Mouse (Mus musculus): Measurements from ENCODE around the gene Cox10. TPM values are rescaled to one million over a fixed set of nuclear protein-coding genes. Genes with fewer than 3 reads are reported as not detected.

Cox10 gene
- total and polyA plus RNA-seq, 2 experiments = 4.0 to 12.9 TPM

DNA sequence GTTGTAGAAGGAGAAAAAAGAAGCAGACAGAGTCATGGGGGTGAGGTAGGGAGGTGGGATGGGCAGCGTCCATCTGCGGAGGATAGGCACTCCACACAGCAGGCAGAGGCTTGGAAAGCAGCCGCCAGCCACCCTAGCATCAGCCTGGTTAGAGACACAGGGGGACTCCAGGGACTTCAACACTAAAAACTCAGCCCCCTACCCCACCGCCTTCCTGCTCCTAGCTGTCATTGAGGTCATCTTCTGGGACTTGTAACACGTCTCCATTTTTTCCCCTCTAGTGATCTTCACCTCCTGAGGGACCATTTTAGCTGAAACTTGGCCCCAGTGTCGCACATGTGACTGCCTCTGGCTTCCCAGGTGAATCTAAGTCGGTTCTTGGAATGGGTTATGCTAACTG is 88.5 kb downstream of the Cox10 start:
- TF ChIP-seq CTCF (IDR thresholded peaks at IDR 0.05; ENCODE audit: low read depth, low read length) (no peak), POLR2A (IDR thresholded peaks at IDR 0.05; ENCODE audit: extremely low read depth, insufficient read depth, low read length) (no peak)
- Histone ChIP-seq H3K36me3 (ENCODE audit: control insufficient read depth, insufficient read depth, low read length) (no peaks in the 10 kb centered on the region), H3K4me1 (ENCODE audit: control insufficient read depth, insufficient read depth, low read length) (peaks cover 6% of the 10 kb centered on the region), H3K27me3 (ENCODE audit: control insufficient read depth, insufficient read depth, low read length) (no peaks in the 10 kb centered on the region), H3K9ac (ENCODE audit: low read depth, low read length) (no peak overlapping the region), H3K79me2 (ENCODE audit: control insufficient read depth, insufficient read depth, low read length) (no peaks in the 10 kb centered on the region), H3K27ac (replicated peaks; ENCODE audit: insufficient read depth, low read depth, low read length) (no peak overlapping the region), H3K4me3 (ENCODE audit: insufficient read depth, low read depth, low read length) (no peak overlapping the region)
- WGBS = 96% methylated on average over 7 of the region's 7 CpGs
- DNase-seq (ENCODE audit: extremely low read depth, low read depth, low spot score) = no peak

DNA sequence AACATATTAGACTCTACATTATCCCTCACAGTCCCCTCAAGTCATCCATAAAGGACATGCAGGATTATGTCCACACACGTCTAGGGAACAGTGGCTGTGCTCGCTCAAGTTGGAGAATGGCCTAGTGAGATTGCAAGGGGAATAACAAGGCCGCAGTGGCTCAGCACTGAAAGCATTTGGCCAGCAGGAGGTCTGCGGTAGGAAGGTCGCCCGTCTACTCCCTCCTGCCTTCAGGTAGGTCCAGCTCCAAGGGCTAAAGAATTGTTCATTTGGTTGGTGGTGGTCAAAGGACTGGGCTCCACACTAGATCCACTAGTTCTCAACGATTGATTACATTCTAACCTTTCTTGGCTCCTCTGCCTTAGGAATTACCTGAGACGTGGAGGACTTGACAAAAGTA is 89.0 kb downstream of the Cox10 start:
- Histone ChIP-seq H3K4me1 (ENCODE audit: control insufficient read depth, insufficient read depth, low read length) (peaks cover 6% of the 10 kb centered on the region), H3K27me3 (ENCODE audit: control insufficient read depth, insufficient read depth, low read length) (no peaks in the 10 kb centered on the region), H3K36me3 (ENCODE audit: control insufficient read depth, insufficient read depth, low read length) (no peaks in the 10 kb centered on the region), H3K4me3 (ENCODE audit: insufficient read depth, low read depth, low read length) (no peak overlapping the region), H3K79me2 (ENCODE audit: control insufficient read depth, insufficient read depth, low read length) (no peaks in the 10 kb centered on the region), H3K27ac (replicated peaks; ENCODE audit: insufficient read depth, low read depth, low read length) (no peak overlapping the region), H3K9ac (ENCODE audit: low read depth, low read length) (no peak overlapping the region)
- DNase-seq (ENCODE audit: extremely low read depth, low read depth, low spot score) = no peak
- 96% methylated on average over 8 of the region's 8 CpGs for WGBS
- no peak for TF ChIP-seq CTCF (IDR thresholded peaks at IDR 0.05; ENCODE audit: low read depth, low read length)
- TF ChIP-seq POLR2A (IDR thresholded peaks at IDR 0.05; ENCODE audit: extremely low read depth, insufficient read depth, low read length) = no peak

DNA sequence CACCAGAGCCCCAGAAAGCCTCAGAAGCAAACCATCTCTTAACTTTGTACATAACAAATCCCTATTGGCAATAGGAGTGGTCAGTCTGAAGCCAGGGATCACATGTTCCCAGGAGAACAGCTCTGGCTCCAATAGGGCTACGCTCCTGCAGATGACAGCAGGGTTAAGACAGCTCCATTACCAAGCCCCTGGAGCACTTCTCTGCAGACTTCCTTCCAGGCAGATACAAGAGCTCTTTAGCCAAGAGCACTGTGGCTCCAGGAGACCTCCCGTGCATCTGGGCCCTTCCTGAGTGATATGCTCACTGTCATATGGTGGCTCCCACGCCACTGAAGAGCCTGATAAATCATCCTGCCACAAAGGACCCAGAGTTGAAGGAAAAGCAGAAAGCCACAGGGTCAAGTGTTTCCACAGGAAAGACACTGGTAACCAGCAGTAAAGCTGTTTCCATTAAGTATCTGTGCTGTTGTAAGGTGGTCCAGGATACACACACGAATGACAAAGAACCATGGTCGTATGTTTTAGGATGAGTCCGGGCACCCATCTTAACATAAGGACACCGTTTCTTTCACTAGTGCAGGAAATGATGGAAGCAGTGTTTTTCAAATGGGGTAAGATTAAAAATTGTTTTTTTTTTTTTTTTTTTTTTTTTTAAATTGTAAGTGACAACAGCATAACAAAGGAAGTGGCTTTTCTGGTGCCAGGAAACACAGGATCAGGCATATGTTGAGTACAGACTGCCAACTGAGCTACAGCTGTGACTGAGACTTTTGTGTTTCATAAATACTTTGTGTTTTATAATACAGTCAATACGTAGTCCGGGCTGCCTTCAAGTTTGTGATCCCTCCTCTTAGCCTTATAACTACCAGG is 90.0 kb downstream of the Cox10 start:
- Histone ChIP-seq H3K27me3 (ENCODE audit: control insufficient read depth, insufficient read depth, low read length) (no peaks in the 10 kb centered on the region), H3K4me1 (ENCODE audit: control insufficient read depth, insufficient read depth, low read length) (peaks cover 7% of the 10 kb centered on the region), H3K27ac (replicated peaks; ENCODE audit: insufficient read depth, low read depth, low read length) (peak overlapping the region; percentile 36; the same call in 1 of the 2 replicates), H3K4me3 (ENCODE audit: insufficient read depth, low read depth, low read length) (no peak overlapping the region), H3K36me3 (ENCODE audit: control insufficient read depth, insufficient read depth, low read length) (no peaks in the 10 kb centered on the region), H3K79me2 (ENCODE audit: control insufficient read depth, insufficient read depth, low read length) (no peaks in the 10 kb centered on the region), H3K9ac (ENCODE audit: low read depth, low read length) (no peak overlapping the region; the same call in 1 of the 2 replicates)
- TF ChIP-seq POLR2A (IDR thresholded peaks at IDR 0.05; ENCODE audit: extremely low read depth, insufficient read depth, low read length) (no peak), CTCF (IDR thresholded peaks at IDR 0.05; ENCODE audit: low read depth, low read length) (no peak)
- peak; percentile 30 for DNase-seq (ENCODE audit: extremely low read depth, low read depth, low spot score)
- 74% methylated on average over 9 of the region's 9 CpGs for WGBS

DNA sequence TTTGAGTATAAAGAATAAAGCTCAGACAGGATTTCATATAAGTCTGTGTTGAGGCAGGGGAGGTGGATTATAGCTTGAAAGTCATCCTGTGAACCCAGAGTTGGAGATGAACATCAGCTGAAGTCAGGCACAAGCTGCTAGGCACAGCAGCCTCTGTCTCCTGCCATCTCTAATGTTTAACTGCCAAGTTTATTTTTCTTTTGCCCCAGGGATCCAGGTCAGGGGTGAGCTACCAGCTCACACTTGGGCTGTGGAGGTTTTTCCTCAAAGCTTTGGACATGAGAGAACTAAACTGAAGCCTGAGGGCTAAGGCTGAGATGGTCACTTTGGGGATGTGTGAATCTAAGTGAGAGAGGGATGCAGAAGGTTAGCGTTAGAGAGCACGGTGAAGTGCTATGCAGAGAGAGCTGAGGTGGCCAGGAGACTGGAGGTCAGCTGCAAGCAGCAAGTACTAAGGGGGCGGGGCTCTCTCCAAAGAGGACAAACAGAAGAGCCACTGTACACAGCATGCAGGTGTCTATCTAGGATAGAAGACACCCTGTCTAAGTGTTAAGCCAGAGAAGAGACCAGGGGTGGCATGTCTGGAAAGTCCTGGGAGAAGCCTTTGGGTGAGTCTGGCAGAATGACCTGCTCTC is 91.1 kb downstream of the Cox10 start:
- H3K27ac ChIP-seq (replicated peaks; ENCODE audit: insufficient read depth, low read depth, low read length) = peak overlapping the region; percentile 60
- no peaks in the 10 kb centered on the region for H3K79me2 ChIP-seq (ENCODE audit: control insufficient read depth, insufficient read depth, low read length)
- whole genome bisulfite sequencing = 20% methylated on average over 3 of the region's 3 CpGs
- no peaks in the 10 kb centered on the region for H3K36me3 ChIP-seq (ENCODE audit: control insufficient read depth, insufficient read depth, low read length)
- DNase-seq (ENCODE audit: extremely low read depth, low read depth, low spot score) = peak; percentile 64
- H3K9ac ChIP-seq (ENCODE audit: low read depth, low read length) = no peak overlapping the region
- TF ChIP-seq POLR2A (IDR thresholded peaks at IDR 0.05; ENCODE audit: extremely low read depth, insufficient read depth, low read length) (no peak), CTCF (IDR thresholded peaks at IDR 0.05; ENCODE audit: low read depth, low read length) (no peak)
- no peak overlapping the region for H3K4me3 ChIP-seq (ENCODE audit: insufficient read depth, low read depth, low read length)
- H3K27me3 ChIP-seq (ENCODE audit: control insufficient read depth, insufficient read depth, low read length) = no peaks in the 10 kb centered on the region
- H3K4me1 ChIP-seq (ENCODE audit: control insufficient read depth, insufficient read depth, low read length) = peaks cover 8% of the 10 kb centered on the region

DNA sequence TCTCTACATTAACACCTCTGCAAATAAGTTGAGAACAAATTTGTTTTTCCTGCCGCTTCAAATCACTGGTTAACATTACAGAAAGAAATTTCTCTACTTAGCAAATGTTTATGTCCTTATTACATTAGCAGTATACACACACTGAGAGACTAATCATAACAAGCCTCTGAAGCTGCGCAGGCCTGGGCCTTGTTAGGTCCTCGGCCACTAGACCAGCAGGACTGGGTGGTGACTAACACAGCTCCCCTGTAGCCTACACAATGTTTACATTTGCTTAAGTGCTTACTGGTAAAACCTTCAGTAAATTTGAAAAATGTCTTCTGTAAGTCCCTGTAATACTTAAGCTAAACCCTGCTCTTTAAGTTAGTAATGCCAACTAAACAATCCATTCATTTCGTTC is 92.6 kb downstream of the Cox10 start:
- Histone ChIP-seq H3K36me3 (ENCODE audit: control insufficient read depth, insufficient read depth, low read length) (no peaks in the 10 kb centered on the region), H3K4me3 (ENCODE audit: insufficient read depth, low read depth, low read length) (no peak overlapping the region), H3K27me3 (ENCODE audit: control insufficient read depth, insufficient read depth, low read length) (no peaks in the 10 kb centered on the region), H3K4me1 (ENCODE audit: control insufficient read depth, insufficient read depth, low read length) (peaks cover 8% of the 10 kb centered on the region), H3K9ac (ENCODE audit: low read depth, low read length) (no peak overlapping the region), H3K27ac (replicated peaks; ENCODE audit: insufficient read depth, low read depth, low read length) (no peak overlapping the region), H3K79me2 (ENCODE audit: control insufficient read depth, insufficient read depth, low read length) (no peaks in the 10 kb centered on the region)
- TF ChIP-seq POLR2A (IDR thresholded peaks at IDR 0.05; ENCODE audit: extremely low read depth, insufficient read depth, low read length) = no peak
- no peak for TF ChIP-seq CTCF (IDR thresholded peaks at IDR 0.05; ENCODE audit: low read depth, low read length)
- DNase-seq (ENCODE audit: extremely low read depth, low read depth, low spot score) = no peak
- 97% methylated on average over 4 of the region's 4 CpGs for WGBS

DNA sequence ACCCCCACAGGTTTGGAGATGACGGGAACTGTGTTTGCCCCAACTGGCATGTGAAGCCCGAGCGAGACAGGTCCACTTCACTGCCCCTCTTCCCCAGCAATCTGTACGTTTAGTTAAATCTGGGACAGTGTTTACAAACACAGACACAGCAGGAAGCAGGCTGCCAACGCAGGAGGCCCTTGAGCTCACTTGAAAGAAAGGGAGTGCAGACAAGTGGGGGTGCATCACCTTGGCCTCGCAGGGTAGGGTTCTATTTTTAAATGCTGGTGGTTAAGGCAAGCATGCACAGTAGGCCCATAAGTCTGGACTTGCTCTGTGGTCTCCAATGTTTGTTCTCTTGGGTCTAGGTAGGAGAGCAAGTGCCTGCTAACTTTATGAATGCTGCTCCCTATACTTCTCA is 93.8 kb downstream of the Cox10 start:
- peaks cover 8% of the 10 kb centered on the region for H3K4me1 ChIP-seq (ENCODE audit: control insufficient read depth, insufficient read depth, low read length)
- no peak overlapping the region for H3K9ac ChIP-seq (ENCODE audit: low read depth, low read length)
- TF ChIP-seq CTCF (IDR thresholded peaks at IDR 0.05; ENCODE audit: low read depth, low read length) = no peak
- no peak for TF ChIP-seq POLR2A (IDR thresholded peaks at IDR 0.05; ENCODE audit: extremely low read depth, insufficient read depth, low read length)
- no peak overlapping the region for H3K4me3 ChIP-seq (ENCODE audit: insufficient read depth, low read depth, low read length)
- H3K27me3 ChIP-seq (ENCODE audit: control insufficient read depth, insufficient read depth, low read length) = no peaks in the 10 kb centered on the region
- no peak overlapping the region for H3K27ac ChIP-seq (replicated peaks; ENCODE audit: insufficient read depth, low read depth, low read length)
- no peaks in the 10 kb centered on the region for H3K79me2 ChIP-seq (ENCODE audit: control insufficient read depth, insufficient read depth, low read length)
- H3K36me3 ChIP-seq (ENCODE audit: control insufficient read depth, insufficient read depth, low read length) = no peaks in the 10 kb centered on the region
- DNase-seq (ENCODE audit: extremely low read depth, low read depth, low spot score) = no peak
- WGBS = 82% methylated on average over 6 of the region's 6 CpGs

All from liver, adult 2 months (tissue).